Mouse (Mus musculus): ENCODE results near the gene Wdr17.

Wdr17 gene

GRCm38 (mm10) chr8:54600671-54601251 is 286.2 kb downstream of the Wdr17 start, which contains the start of gene Spata4:
Gene Spata4, plus strand, starts transcription at chr8:54600781.
- DNase-seq (ENCODE audit: low read depth, low spot score) = peak; percentile 46

GRCm38 (mm10) chr8:54597386-54597785 is 289.6 kb downstream of the Wdr17 start:
- no peak for DNase-seq (ENCODE audit: low read depth, low spot score)

GRCm38 (mm10) chr8:54596940-54597339 is 290.0 kb downstream of the Wdr17 start:
- DNase-seq (ENCODE audit: low read depth, low spot score) = no peak

GRCm38 (mm10) chr8:54596051-54596450 is 290.9 kb downstream of the Wdr17 start:
- no peak for DNase-seq (ENCODE audit: low read depth, low spot score)

- no peak for DNase-seq (ENCODE audit: low read depth, low spot score)
Observed at GRCm38 (mm10) chr8:54594634-54595033, 292.4 kb downstream of the Wdr17 start.

GRCm38 (mm10) chr8:54582886-54583285 is 304.1 kb downstream of the Wdr17 start:
- DNase-seq (ENCODE audit: low read depth, low spot score) = no peak

GRCm38 (mm10) chr8:54581436-54581835 is 305.5 kb downstream of the Wdr17 start:
- no peak for DNase-seq (ENCODE audit: low read depth, low spot score)

All from embryo, embryonic 11.5 days (tissue).